In the genomic region with DNA sequence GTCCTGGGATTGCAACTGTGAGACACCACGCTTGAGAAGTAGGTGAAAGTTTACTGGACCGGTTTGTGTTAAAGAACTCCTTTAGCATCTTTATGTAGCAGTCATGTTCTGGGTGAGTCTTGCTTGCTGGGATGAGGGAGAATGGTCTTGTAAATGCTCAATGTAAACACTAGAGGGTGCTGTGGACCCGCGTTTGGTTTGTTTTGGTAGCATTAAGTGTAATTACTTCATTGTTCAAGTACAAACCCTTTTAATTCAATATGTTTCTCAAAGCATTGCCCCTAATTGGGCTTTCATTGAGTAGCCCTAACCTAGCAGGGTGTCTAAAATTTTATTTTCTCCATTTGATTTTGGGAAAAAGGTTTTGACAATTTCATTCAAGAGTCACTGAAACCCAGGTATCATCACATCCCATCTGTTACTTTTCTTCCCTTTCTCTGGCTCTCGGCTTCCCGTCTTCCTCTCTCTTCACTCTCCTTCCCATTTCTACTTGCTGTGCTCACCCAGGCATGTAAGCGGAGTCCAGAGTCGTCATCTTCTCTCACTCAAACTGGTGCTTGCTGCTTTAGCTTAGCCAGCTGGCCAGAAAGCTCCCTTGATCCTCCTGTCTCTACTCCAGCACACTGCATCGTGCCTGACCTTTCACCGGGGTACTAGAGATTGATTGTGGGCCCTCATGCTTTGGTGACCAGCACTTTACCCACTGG, we compare ENCODE assay signal across 8 mouse cellular contexts. TPM values are rescaled to one million over a fixed set of nuclear protein-coding genes. Genes with fewer than 3 reads are reported as not detected.
DNase-seq lines count a peak whose midpoint lies in the region; ATAC-seq and TF ChIP-seq lines count a peak whose summit lies in the region.

No protein-coding gene starts in this region.

- no peak overlapping the region for H3K4me2 ChIP-seq in forebrain, embryonic 14.5 days (ENCODE audit: low read length)
- H3K4me2 ChIP-seq in forebrain, embryonic 16.5 days (ENCODE audit: low read length), result no peak overlapping the region
- no peak overlapping the region for H3K4me2 ChIP-seq in limb, embryonic 11.5 days (ENCODE audit: low read depth, severe bottlenecking)
- H3K4me2 ChIP-seq in stomach, postnatal 0 days (replicated peaks; ENCODE audit: low read depth), result no peak overlapping the region

- H3K9ac ChIP-seq in forebrain, embryonic 14.5 days (ENCODE audit: low read length), result no peak overlapping the region
- H3K9ac ChIP-seq in forebrain, embryonic 16.5 days (replicated peaks; ENCODE audit: low read depth, low read length), result no peak overlapping the region
- no peak overlapping the region for H3K9ac ChIP-seq in limb, embryonic 11.5 days (ENCODE audit: low read length)
- no peak overlapping the region for H3K9ac ChIP-seq in stomach, postnatal 0 days (ENCODE audit: low read length)

- H3K4me1 ChIP-seq in forebrain, embryonic 14.5 days (ENCODE audit: control insufficient read depth, insufficient read depth, low read length), result no peaks in the 10 kb centered on the region
- no peaks in the 10 kb centered on the region for H3K4me1 ChIP-seq in forebrain, embryonic 16.5 days (replicated peaks; ENCODE audit: control insufficient read depth, insufficient read depth, low read length)
- peaks cover 4% of the 10 kb centered on the region; the same call in 1 of the 2 replicates for H3K4me1 ChIP-seq in limb, embryonic 11.5 days (ENCODE audit: control insufficient read depth, insufficient read depth, low read length)
- H3K4me1 ChIP-seq in stomach, postnatal 0 days (replicated peaks; ENCODE audit: control insufficient read depth, insufficient read depth), result no peaks in the 10 kb centered on the region

- TF ChIP-seq CTCF in stomach, postnatal 0 days (IDR thresholded peaks at IDR 0.05; ENCODE audit: low read depth), result peak; percentile 83

- no peaks in the 10 kb centered on the region for H3K36me3 ChIP-seq in forebrain, embryonic 14.5 days (ENCODE audit: control insufficient read depth, insufficient read depth, low read length)
- H3K36me3 ChIP-seq in forebrain, embryonic 16.5 days (ENCODE audit: control insufficient read depth, insufficient read depth), result no peaks in the 10 kb centered on the region
- H3K36me3 ChIP-seq in limb, embryonic 11.5 days (ENCODE audit: control insufficient read depth, insufficient read depth, low read length), result no peaks in the 10 kb centered on the region
- no peaks in the 10 kb centered on the region for H3K36me3 ChIP-seq in stomach, postnatal 0 days (ENCODE audit: control insufficient read depth, insufficient read depth, low read length)

- no peaks in the 10 kb centered on the region for H3K27me3 ChIP-seq in forebrain, embryonic 14.5 days (replicated peaks; ENCODE audit: control insufficient read depth, insufficient read depth, low read length)
- H3K27me3 ChIP-seq in forebrain, embryonic 16.5 days (replicated peaks; ENCODE audit: control insufficient read depth, insufficient read depth, low read length), result no peaks in the 10 kb centered on the region
- no peaks in the 10 kb centered on the region for H3K27me3 ChIP-seq in limb, embryonic 11.5 days (ENCODE audit: control insufficient read depth, insufficient read depth, low read length)
- no peaks in the 10 kb centered on the region for H3K27me3 ChIP-seq in stomach, postnatal 0 days (ENCODE audit: control insufficient read depth, insufficient read depth, low read length)

- 0 out of 2 replicates have a peak, but pooled peaks have one; percentile 23 for ATAC-seq in forebrain, embryonic 14.5 days
- ATAC-seq in forebrain, embryonic 16.5 days, result no peak; the same call in 1 of the 2 replicates
- ATAC-seq in limb, embryonic 11.5 days (ENCODE audit: insufficient number of reproducible peaks, low FRiP score, low TSS enrichment, low read depth), result no peak
- ATAC-seq in stomach, postnatal 0 days (ENCODE audit: low FRiP score, low TSS enrichment), result no peak

- H3K4me3 ChIP-seq in forebrain, embryonic 14.5 days (ENCODE audit: low read depth, low read length), result no peak overlapping the region
- no peak overlapping the region for H3K4me3 ChIP-seq in forebrain, embryonic 16.5 days (replicated peaks; ENCODE audit: low read length)
- H3K4me3 ChIP-seq in limb, embryonic 11.5 days (ENCODE audit: low read depth, low read length), result no peak overlapping the region
- no peak overlapping the region for H3K4me3 ChIP-seq in stomach, postnatal 0 days (ENCODE audit: low read depth, low read length)

- no peak for TF ChIP-seq EP300 in stomach, postnatal 0 days (optimal IDR thresholded peaks at IDR 0.05)

- DNase-seq in forebrain, embryonic 14.5 days (ENCODE audit: low spot score), result peak; percentile 72
- DNase-seq in right cerebral cortex, adult 2 months (ENCODE audit: low spot score in 2 of 2), result peak; percentile 46 to 68
- no peak for DNase-seq in right cerebral cortex, postnatal 36 days (ENCODE audit: low spot score in 2 of 2)
- DNase-seq in cerebellum, adult 9-11 months, result peak; percentile 62
- DNase-seq in limb, embryonic 11.5 days (ENCODE audit: low spot score), result peak; percentile 74
- DNase-seq in stomach, postnatal 0 days (ENCODE audit: low spot score), result peak; percentile 43
- no peak for DNase-seq in frontal cortex, postnatal 25 days (ENCODE audit: low spot score in 2 of 2)

- WGBS in forebrain, embryonic 14.5 days, result 22% methylated on average over 10 of the region's 10 CpGs
- WGBS in forebrain, embryonic 16.5 days, result 28% methylated on average over 10 of the region's 10 CpGs
- WGBS in limb, embryonic 11.5 days, result 38% methylated on average over 10 of the region's 10 CpGs
- WGBS in stomach, postnatal 0 days, result 35% methylated on average over 10 of the region's 10 CpGs

- H3K27ac ChIP-seq in forebrain, embryonic 14.5 days (ENCODE audit: low read depth, low read length), result no peak overlapping the region
- no peak overlapping the region for H3K27ac ChIP-seq in forebrain, embryonic 16.5 days (ENCODE audit: low read length)
- H3K27ac ChIP-seq in limb, embryonic 11.5 days (replicated peaks; ENCODE audit: low read depth, low read length), result no peak overlapping the region
- no peak overlapping the region for H3K27ac ChIP-seq in stomach, postnatal 0 days (replicated peaks)

- no peaks in the 10 kb centered on the region for H3K9me3 ChIP-seq in forebrain, embryonic 14.5 days (replicated peaks; ENCODE audit: control insufficient read depth, low read length)
- no peaks in the 10 kb centered on the region for H3K9me3 ChIP-seq in forebrain, embryonic 16.5 days (ENCODE audit: control insufficient read depth, low read length)
- H3K9me3 ChIP-seq in limb, embryonic 11.5 days (ENCODE audit: control insufficient read depth, low read length), result no peaks in the 10 kb centered on the region
- no peaks in the 10 kb centered on the region for H3K9me3 ChIP-seq in stomach, postnatal 0 days (ENCODE audit: control insufficient read depth, low read length)

RNA-seq across cellular contexts. Expression of a gene that starts 15.6 kb away (rescaled TPM):
- 112 and 132 TPM in 2 replicates for polyA plus RNA-seq in forebrain, embryonic 14.5 days (2014; fragmentation: Nextera tagmentation; extraction: Ambion mirVana)
- polyA plus RNA-seq in forebrain, embryonic 16.5 days (2015; fragmentation: Nextera tagmentation; extraction: Ambion mirVana), result 119 and 122 TPM in 2 replicates
- polyA plus RNA-seq in limb, embryonic 11.5 days (2014; fragmentation: Nextera tagmentation; extraction: Ambion mirVana), result 20.5 and 20.7 TPM in 2 replicates
- polyA plus RNA-seq in stomach, postnatal 0 days (2015; fragmentation: Nextera tagmentation; extraction: Ambion mirVana), result 37.1 and 39.1 TPM in 2 replicates

RNA-seq across cellular contexts. Expression of a gene that starts 37.4 kb away (rescaled TPM):
- polyA plus RNA-seq in forebrain, embryonic 14.5 days (2014; fragmentation: Nextera tagmentation; extraction: Ambion mirVana), result 12.7 and 22.1 TPM in 2 replicates
- polyA plus RNA-seq in forebrain, embryonic 16.5 days (2015; fragmentation: Nextera tagmentation; extraction: Ambion mirVana), result 20.8 and 24.6 TPM in 2 replicates
- 5.1 and 5.3 TPM in 2 replicates for polyA plus RNA-seq in limb, embryonic 11.5 days (2014; fragmentation: Nextera tagmentation; extraction: Ambion mirVana)
- polyA plus RNA-seq in stomach, postnatal 0 days (2015; fragmentation: Nextera tagmentation; extraction: Ambion mirVana), result 6.7 and 8.0 TPM in 2 replicates

Comparison
In these comparisons a context has a peak if more than half of its experiments do, and no peak if none do; other contexts are left out.
1. DNase-seq: peak in forebrain, embryonic 14.5 days (single experiment), right cerebral cortex, adult 2 months (2 of 2), cerebellum, adult 9-11 months (single experiment), limb, embryonic 11.5 days (single experiment) and stomach, postnatal 0 days (single experiment); none in right cerebral cortex, postnatal 36 days (0 of 2) and frontal cortex, postnatal 25 days (0 of 2).